Mouse (Mus musculus) kidney, adult 11 months (tissue): ENCODE results near the gene Padi2.

Experiments
- DNase-seq: peaks from one replicate; pipeline ENCODE4 v3.0.0; 2022

Padi2 gene

DNA sequence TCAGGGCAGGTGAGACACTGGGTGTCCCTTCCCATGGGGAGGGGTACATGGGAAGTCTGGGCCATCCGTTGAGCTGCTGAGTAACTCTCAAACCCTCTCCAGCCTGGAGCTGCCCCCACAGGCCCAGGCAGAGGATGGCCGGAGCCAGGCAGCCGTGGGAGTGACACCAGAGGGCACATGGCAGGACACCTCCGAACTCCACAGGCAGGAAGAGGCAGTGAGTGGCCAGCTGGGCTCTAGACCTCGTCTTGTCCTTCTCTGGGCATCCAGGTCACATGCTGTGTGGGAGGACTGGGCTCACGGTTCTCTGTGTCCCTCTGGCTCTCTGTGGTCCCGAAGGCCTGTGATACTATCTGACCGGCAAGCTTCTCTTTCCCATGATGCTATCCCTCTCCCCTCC is 87.7 kb downstream of the Padi2 start:
- DNase-seq, result no peak

DNA sequence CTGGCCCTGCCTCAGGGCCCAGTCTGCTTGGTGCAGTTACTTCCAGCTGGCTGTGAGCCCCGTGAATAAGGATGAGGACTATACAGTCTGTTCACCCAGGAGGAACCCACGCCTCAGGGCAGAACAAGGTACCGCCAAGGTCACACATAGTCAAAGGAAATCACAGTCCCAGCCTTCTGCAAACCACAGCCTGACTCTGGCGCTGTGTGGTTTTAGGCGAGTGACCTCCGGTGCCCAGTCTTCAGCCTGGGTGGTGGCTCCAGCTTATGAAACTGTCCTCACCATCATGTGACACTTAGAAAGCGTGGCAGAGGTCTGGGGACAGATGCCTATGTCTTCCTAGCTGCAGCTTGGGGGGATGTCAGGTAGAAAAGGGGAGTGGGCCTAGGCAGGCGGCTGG is 89.7 kb downstream of the Padi2 start:
- DNase-seq, result no peak

DNA sequence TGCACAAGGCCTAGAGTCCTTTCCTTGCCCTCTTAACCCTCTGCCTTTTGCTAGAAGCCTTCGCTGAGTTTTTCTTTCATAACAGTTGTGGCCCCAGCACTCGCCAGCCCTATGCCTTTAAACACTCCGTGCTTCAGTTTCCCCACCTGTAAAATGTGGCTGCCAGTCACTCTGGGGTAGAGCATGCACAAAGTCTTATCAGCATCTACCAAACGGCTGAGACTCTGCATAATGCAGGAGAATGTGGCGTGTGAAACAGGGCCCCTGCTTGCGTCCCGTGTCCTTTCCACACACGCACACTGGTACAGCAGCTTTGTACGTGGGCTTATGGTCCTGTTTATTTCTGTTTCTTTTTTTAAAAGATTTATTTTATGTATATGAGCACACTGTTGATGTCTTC is 90.7 kb downstream of the Padi2 start:
- no peak for DNase-seq
